Mouse (Mus musculus): ENCODE measurements around the gene Btg1. TPM values are rescaled to one million over a fixed set of nuclear protein-coding genes. Genes with fewer than 3 reads are reported as not detected.
A peak's percentile ranks its signal among the peaks of the same experiment; 100 is the strongest.

Btg1 gene
- polyA plus RNA-seq, 1 experiment from 2014 or later = 50.8 TPM

DNA sequence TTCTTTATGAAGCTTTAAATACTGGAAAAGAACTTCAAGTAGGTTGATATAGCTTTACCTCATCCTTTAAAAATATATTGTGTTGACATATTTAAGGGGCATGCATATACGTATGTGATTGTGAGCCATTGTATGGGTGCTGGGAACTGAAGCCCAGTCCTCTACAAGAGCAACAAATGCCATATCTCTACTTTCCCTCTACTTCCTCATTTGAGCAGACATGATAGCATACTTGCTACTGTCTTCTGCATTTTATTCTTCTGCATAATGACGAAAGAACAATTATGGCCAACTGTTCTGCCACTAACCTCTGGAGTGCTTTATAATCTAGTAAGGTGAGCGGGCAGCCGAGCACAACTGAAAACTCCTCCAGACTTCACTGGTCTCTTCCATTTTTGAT, 15.1 kb upstream of the Btg1 start:
- WGBS = 95% methylated on average over 4 of the region's 4 CpGs
- Histone ChIP-seq H3K9ac (ENCODE audit: low read length) (no peak overlapping the region), H3K4me1 (ENCODE audit: control insufficient read depth, insufficient read depth, low read length) (no peaks in the 10 kb centered on the region), H3K4me2 (ENCODE audit: low read depth, severe bottlenecking) (no peak overlapping the region), H3K27me3 (ENCODE audit: control insufficient read depth, insufficient read depth, low read length) (no peaks in the 10 kb centered on the region), H3K4me3 (ENCODE audit: low read depth, low read length) (no peak overlapping the region), H3K27ac (replicated peaks; ENCODE audit: low read depth, low read length) (no peak overlapping the region), H3K9me3 (ENCODE audit: control insufficient read depth, low read length) (no peaks in the 10 kb centered on the region), H3K36me3 (ENCODE audit: control insufficient read depth, insufficient read depth, low read length) (no peaks in the 10 kb centered on the region)
- DNase-seq (ENCODE audit: low spot score) (no peak), ATAC-seq (ENCODE audit: insufficient number of reproducible peaks, low FRiP score, low TSS enrichment, low read depth) (no peak)

DNA sequence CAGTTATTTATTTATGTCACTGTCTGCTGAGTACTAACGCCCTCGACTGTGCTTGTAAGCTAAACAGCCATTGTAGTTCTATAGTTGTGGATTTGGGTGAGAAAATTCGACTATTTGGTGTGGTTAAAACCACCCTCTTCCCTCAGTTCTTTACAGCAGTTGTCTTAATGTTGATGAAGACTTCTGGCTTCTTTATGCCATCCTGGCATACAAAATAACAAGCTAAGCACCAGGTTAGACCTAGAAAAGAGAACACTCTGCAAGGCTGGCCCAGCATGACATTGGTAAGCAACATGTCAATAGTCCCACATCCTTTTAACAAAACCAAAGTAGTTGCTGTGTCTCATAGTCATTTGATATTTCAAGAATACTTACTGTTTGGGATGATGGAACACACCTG, 14.5 kb upstream of the Btg1 start:
- no peak overlapping the region for H3K27ac ChIP-seq (replicated peaks; ENCODE audit: low read depth, low read length)
- ATAC-seq (ENCODE audit: insufficient number of reproducible peaks, low FRiP score, low TSS enrichment, low read depth) = no peak
- no peak for DNase-seq (ENCODE audit: low spot score)
- no peak overlapping the region for H3K9ac ChIP-seq (ENCODE audit: low read length)
- H3K4me3 ChIP-seq (ENCODE audit: low read depth, low read length) = no peak overlapping the region
- H3K4me2 ChIP-seq (ENCODE audit: low read depth, severe bottlenecking) = no peak overlapping the region
- H3K36me3 ChIP-seq (ENCODE audit: control insufficient read depth, insufficient read depth, low read length) = no peaks in the 10 kb centered on the region
- no peaks in the 10 kb centered on the region for H3K9me3 ChIP-seq (ENCODE audit: control insufficient read depth, low read length)
- 80% methylated on average over 3 of the region's 3 CpGs for WGBS
- no peaks in the 10 kb centered on the region for H3K27me3 ChIP-seq (ENCODE audit: control insufficient read depth, insufficient read depth, low read length)
- H3K4me1 ChIP-seq (ENCODE audit: control insufficient read depth, insufficient read depth, low read length) = no peaks in the 10 kb centered on the region

DNA sequence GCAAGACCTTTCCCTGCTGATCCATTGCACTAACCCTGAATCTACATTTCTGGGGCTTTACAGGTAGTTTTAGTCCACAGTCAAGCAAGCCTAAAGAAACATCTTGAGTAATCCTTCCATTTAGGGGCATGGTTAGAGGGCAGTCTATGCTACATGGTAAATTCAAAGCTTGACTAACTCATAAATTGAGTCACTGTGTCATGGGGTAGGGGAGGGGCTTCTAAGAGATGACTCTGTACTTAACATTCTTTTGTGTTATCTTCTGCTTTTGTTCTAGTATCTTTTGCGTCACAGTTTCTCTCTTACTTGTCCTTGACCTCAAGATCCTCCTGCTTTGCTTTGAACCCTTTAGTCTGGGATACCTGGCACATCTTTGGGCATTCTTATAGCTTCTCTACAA, 11.6 kb upstream of the Btg1 start:
- no peaks in the 10 kb centered on the region for H3K36me3 ChIP-seq (ENCODE audit: control insufficient read depth, insufficient read depth, low read length)
- no peaks in the 10 kb centered on the region for H3K4me1 ChIP-seq (ENCODE audit: control insufficient read depth, insufficient read depth, low read length)
- H3K27me3 ChIP-seq (ENCODE audit: control insufficient read depth, insufficient read depth, low read length) = no peaks in the 10 kb centered on the region
- no peak overlapping the region for H3K4me2 ChIP-seq (ENCODE audit: low read depth, severe bottlenecking)
- no peaks in the 10 kb centered on the region for H3K9me3 ChIP-seq (ENCODE audit: control insufficient read depth, low read length)
- ATAC-seq (ENCODE audit: insufficient number of reproducible peaks, low FRiP score, low TSS enrichment, low read depth) (no peak), DNase-seq (ENCODE audit: low spot score) (no peak)
- 91% methylated on average over 1 of the region's 1 CpGs for WGBS
- H3K4me3 ChIP-seq (ENCODE audit: low read depth, low read length) = no peak overlapping the region
- H3K9ac ChIP-seq (ENCODE audit: low read length) = no peak overlapping the region
- no peak overlapping the region for H3K27ac ChIP-seq (replicated peaks; ENCODE audit: low read depth, low read length)

DNA sequence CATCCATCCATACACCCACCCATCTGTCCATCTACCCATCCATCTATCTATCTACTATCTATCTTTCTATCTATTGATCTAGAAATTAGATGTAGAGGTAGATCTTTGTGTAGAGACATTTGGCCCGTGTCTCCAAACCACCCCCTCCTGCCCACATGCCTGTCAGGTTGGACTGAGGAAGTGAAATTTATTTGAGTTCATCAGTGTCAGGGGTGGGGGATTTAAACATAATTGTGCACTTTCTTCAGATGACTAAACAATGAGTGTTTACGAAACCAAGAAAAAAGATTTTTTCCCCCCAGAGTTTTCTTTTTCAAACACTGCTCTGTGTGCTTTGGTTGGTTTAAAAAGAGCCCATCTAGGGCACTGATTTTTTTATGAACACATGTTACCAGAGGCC, 10.9 kb upstream of the Btg1 start:
- ATAC-seq (ENCODE audit: insufficient number of reproducible peaks, low FRiP score, low TSS enrichment, low read depth) = no peak
- WGBS = 88% methylated on average over 2 of the region's 2 CpGs

DNA sequence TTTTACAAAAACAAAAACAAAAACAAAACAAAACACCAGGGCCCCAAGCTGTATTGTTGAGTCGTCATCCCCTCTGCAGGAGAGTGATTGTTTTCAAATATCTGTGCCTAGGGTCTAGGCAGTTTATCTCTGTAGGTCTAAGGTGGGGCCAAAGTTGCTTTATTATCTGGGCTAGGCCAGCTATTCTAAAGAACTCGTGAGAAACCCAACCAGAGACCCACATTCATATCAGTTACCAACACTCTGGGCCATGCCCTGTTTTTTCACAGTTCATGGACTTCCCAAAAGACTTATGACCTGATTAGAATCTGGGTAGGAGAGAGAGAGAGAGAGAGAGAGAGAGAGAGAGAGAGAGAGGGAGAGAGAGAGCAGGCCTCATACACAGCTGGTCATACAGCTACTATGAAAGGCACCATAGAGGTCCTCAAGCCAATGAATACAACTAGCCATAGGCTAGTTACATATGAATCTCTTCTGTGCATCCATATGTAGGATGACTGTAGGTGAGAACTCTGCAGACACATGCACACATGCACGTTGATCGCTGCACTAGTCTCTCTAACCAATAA, 9.1 kb upstream of the Btg1 start:
- H3K4me2 ChIP-seq (ENCODE audit: low read depth, severe bottlenecking) = no peak overlapping the region
- H3K4me1 ChIP-seq (ENCODE audit: control insufficient read depth, insufficient read depth, low read length) = no peaks in the 10 kb centered on the region
- no peaks in the 10 kb centered on the region for H3K27me3 ChIP-seq (ENCODE audit: control insufficient read depth, insufficient read depth, low read length)
- DNase-seq (ENCODE audit: low spot score) (no peak), ATAC-seq (ENCODE audit: insufficient number of reproducible peaks, low FRiP score, low TSS enrichment, low read depth) (no peak)
- H3K4me3 ChIP-seq (ENCODE audit: low read depth, low read length) = no peak overlapping the region
- H3K36me3 ChIP-seq (ENCODE audit: control insufficient read depth, insufficient read depth, low read length) = no peaks in the 10 kb centered on the region
- H3K27ac ChIP-seq (replicated peaks; ENCODE audit: low read depth, low read length) = no peak overlapping the region
- H3K9me3 ChIP-seq (ENCODE audit: control insufficient read depth, low read length) = no peaks in the 10 kb centered on the region
- H3K9ac ChIP-seq (ENCODE audit: low read length) = no peak overlapping the region
- 90% methylated on average over 4 of the region's 4 CpGs for WGBS

More for the DNA sequence above, 10.9 kb upstream of the Btg1 start:
- no peaks in the 10 kb centered on the region for H3K4me1 ChIP-seq (ENCODE audit: control insufficient read depth, insufficient read depth, low read length)
- H3K9ac ChIP-seq (ENCODE audit: low read length) = no peak overlapping the region
- H3K27ac ChIP-seq (replicated peaks; ENCODE audit: low read depth, low read length) = no peak overlapping the region
- H3K4me2 ChIP-seq (ENCODE audit: low read depth, severe bottlenecking) = no peak overlapping the region
- H3K4me3 ChIP-seq (ENCODE audit: low read depth, low read length) = no peak overlapping the region
- H3K9me3 ChIP-seq (ENCODE audit: control insufficient read depth, low read length) = no peaks in the 10 kb centered on the region
- no peaks in the 10 kb centered on the region for H3K27me3 ChIP-seq (ENCODE audit: control insufficient read depth, insufficient read depth, low read length)
- no peaks in the 10 kb centered on the region for H3K36me3 ChIP-seq (ENCODE audit: control insufficient read depth, insufficient read depth, low read length)
- DNase-seq (ENCODE audit: low spot score) = no peak

DNA sequence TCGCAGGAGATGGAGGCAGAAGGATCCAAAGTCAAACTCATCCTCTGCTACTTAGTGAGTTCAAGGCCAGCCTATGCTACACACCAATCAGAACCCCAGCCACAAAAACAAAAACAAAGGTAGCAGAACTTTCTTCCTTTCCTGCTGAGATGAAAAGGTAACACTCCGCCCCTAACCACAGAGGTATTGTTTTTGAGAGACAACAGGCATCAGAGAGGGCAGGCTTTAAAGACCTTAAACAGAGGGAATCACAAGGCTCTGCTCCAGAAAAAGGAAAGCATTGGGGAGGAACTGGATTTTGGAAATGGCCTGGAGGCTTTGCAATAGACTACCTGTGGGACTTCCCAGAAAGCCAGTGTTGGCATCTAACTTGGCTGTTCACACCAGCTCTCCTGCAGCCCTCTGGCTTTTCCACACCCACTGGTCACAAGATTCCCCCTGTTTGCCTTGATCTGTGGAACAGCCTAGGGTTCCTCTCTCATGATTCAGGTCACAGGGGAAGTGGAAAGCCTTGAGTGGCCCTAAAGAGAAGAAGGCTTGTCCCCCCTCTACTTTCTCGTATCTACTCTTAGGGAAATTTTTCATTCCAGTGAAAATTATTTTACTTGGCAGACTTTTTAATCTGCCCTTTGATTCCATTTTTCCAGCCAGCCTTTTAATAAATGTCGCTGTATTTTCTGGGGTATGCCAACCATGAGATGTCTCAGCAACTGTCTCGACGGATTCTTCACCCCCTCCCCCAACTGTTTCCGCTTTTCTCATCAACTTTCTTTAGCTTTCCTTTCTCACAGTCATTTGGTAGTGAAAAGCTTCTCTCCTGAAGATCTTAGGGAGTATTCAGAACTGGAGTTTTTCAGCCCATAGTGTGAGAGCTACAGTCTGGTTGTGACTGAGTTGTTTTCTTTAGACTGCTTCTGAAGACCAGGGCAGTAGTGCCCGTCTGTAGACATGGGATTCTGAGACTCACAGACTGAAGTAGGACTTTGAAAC, 7.2 kb upstream of the Btg1 start:
- 87% methylated on average over 8 of the region's 8 CpGs for WGBS
- Histone ChIP-seq H3K4me3 (ENCODE audit: low read depth, low read length) (no peak overlapping the region), H3K9ac (ENCODE audit: low read length) (no peak overlapping the region), H3K27me3 (ENCODE audit: control insufficient read depth, insufficient read depth, low read length) (no peaks in the 10 kb centered on the region), H3K4me2 (ENCODE audit: low read depth, severe bottlenecking) (no peak overlapping the region), H3K9me3 (ENCODE audit: control insufficient read depth, low read length) (no peaks in the 10 kb centered on the region), H3K36me3 (ENCODE audit: control insufficient read depth, insufficient read depth, low read length) (no peaks in the 10 kb centered on the region), H3K27ac (replicated peaks; ENCODE audit: low read depth, low read length) (no peak overlapping the region), H3K4me1 (ENCODE audit: control insufficient read depth, insufficient read depth, low read length) (no peaks in the 10 kb centered on the region)
- no peak for DNase-seq (ENCODE audit: low spot score)
- no peak for ATAC-seq (ENCODE audit: insufficient number of reproducible peaks, low FRiP score, low TSS enrichment, low read depth)

DNA sequence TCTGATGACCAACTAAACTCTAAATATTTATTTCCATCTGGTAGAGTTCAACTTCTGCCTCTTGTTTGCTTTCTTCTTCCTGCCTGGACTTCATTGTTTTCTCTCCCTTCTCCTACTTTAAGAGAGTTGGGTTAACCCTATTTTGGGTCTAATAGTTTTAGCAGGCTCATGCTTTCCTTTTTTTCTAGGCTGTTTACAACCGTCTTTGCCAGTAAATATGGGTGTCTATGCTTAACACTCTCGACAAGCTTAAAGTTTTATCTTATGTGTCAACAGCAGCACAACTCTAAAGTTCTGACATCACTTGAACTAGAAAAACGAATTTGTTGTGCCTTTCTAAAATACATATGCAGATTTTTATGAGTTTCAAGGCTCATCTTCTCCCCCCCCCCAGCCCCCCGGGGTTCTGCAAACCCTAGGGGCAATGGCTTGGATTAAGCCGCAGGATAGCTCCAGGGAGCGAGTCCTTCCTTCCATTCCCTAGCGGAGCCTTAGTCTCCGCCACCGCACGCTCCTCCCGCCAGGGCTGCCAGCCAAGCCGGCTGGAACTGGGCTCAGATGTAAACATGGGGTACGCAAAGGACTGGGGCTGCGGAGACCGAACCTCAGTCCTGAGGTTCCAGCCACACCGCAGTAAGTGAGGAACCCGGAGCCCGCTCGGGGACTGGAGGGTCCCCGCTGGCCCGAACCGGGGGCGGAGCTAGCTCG, 651 bp upstream of the Btg1 start:
- peak overlapping the region; percentile 72 for H3K9ac ChIP-seq (ENCODE audit: low read length)
- H3K27ac ChIP-seq (replicated peaks; ENCODE audit: low read depth, low read length) = no peak overlapping the region
- peak overlapping the region; percentile 56 for H3K4me2 ChIP-seq (ENCODE audit: low read depth, severe bottlenecking)
- peak overlapping the region; percentile 99 for H3K4me3 ChIP-seq (ENCODE audit: low read depth, low read length)
- DNase-seq (ENCODE audit: low spot score) (no peak), ATAC-seq (ENCODE audit: insufficient number of reproducible peaks, low FRiP score, low TSS enrichment, low read depth) (no peak)
- no peaks in the 10 kb centered on the region for H3K27me3 ChIP-seq (ENCODE audit: control insufficient read depth, insufficient read depth, low read length)
- H3K4me1 ChIP-seq (ENCODE audit: control insufficient read depth, insufficient read depth, low read length) = 0 out of 2 replicates have a peak, but pooled peaks cover 2% of the 10 kb centered on the region
- no peaks in the 10 kb centered on the region for H3K36me3 ChIP-seq (ENCODE audit: control insufficient read depth, insufficient read depth, low read length)
- 2% methylated on average over 24 of the region's 24 CpGs for WGBS
- no peaks in the 10 kb centered on the region for H3K9me3 ChIP-seq (ENCODE audit: control insufficient read depth, low read length)

DNA sequence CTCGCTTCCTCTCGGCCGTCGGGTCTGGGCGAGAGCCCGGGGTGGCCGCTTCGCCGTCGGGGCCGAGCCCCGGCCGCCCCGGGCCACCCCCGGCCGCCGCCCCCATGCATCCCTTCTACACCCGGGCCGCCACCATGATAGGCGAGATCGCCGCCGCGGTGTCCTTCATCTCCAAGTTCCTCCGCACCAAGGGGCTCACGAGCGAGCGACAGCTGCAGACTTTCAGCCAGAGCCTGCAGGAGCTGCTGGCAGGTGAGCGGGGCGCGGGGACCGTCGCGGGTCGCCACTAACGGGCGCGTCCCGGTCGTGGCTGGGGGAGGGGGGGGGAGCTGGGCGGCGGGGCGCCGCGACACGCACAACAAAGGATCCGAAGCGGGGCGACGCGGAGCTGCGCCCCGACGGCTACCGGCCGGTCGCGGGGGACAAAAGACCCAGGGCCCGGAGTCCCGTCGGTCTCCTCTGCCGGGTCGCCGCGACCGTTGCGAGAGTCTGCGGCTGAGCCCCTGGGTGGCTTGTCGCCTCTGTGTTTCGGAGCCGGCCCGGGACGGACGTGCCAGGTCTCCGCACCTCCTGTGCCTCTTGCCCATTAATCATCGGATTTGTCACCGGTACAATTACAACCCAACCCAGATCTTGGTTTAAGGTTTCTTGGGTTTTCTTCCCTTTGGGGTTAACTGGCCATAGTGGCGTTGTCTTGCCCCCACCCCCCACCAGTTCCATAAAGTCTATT, 580 bp downstream of the Btg1 start:
- ATAC-seq (ENCODE audit: insufficient number of reproducible peaks, low FRiP score, low TSS enrichment, low read depth) (peak; percentile 28; the same call in 1 of the 2 replicates), DNase-seq (ENCODE audit: low spot score) (peak; percentile 71)
- H3K4me2 ChIP-seq (ENCODE audit: low read depth, severe bottlenecking) = peak overlapping the region; percentile 38
- H3K4me1 ChIP-seq (ENCODE audit: control insufficient read depth, insufficient read depth, low read length) = peaks cover 9% of the 10 kb centered on the region; the same call in 1 of the 2 replicates
- H3K27ac ChIP-seq (replicated peaks; ENCODE audit: low read depth, low read length) = peak overlapping the region; percentile 93
- WGBS = under 1% methylated on average over 71 of the region's 78 CpGs
- H3K4me3 ChIP-seq (ENCODE audit: low read depth, low read length) = peak overlapping the region; percentile 99
- H3K9ac ChIP-seq (ENCODE audit: low read length) = peak overlapping the region; percentile 98
- no peaks in the 10 kb centered on the region for H3K9me3 ChIP-seq (ENCODE audit: control insufficient read depth, low read length)
- no peaks in the 10 kb centered on the region for H3K36me3 ChIP-seq (ENCODE audit: control insufficient read depth, insufficient read depth, low read length)
- no peaks in the 10 kb centered on the region for H3K27me3 ChIP-seq (ENCODE audit: control insufficient read depth, insufficient read depth, low read length)
